14 mouse cellular contexts compared by ENCODE assay signal in the genomic region with DNA sequence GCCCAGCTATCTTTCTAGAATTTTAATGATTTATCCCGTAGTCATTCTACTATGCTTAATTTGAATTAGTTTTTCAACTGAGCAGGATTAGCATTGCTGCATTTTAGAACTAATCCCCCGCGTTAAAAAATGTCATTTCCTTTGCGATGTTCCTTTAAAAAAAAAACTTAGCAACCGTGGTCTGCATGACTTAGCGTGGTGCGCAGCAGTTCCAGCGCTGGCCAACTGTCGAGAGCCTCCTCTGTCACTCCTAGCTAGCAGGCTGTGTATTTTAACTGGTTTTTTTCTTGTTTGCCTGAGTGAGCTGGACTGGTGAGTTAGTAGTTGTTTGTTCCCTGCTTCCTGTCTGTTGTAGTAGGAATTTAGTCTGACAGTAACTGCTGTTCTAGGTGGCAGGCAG. TPM values are rescaled to one million over a fixed set of nuclear protein-coding genes. Genes with fewer than 3 reads are reported as not detected.
DNase-seq lines count a peak whose midpoint lies in the region; ATAC-seq and TF ChIP-seq lines count a peak whose summit lies in the region.
"Had no signal": no experiment of that assay in that cellular context is flagged by ENCODE, and none has a peak within 500 bp of the region (broad histone marks: within the 10 kb centered on the region; RNA-seq: fewer than 3 reads in every experiment).

No protein-coding gene starts in this region.

- peaks cover 36% of the 10 kb centered on the region for H3K4me1 ChIP-seq in heart, embryonic 12.5 days (replicated peaks)
- peaks cover 38% of the 10 kb centered on the region for H3K4me1 ChIP-seq in heart, embryonic 10.5 days
- H3K4me1 ChIP-seq in liver, adult 2 months (ENCODE audit: control insufficient read depth, insufficient read depth, low read length) = peaks cover 15% of the 10 kb centered on the region
- peaks cover 6% of the 10 kb centered on the region for H3K4me1 ChIP-seq in liver, embryonic 11.5 days (replicated peaks; ENCODE audit: control insufficient read depth, insufficient read depth, low read length)

- no peak overlapping the region for H3K4me3 ChIP-seq in heart, embryonic 12.5 days
- H3K4me3 ChIP-seq in heart, embryonic 10.5 days = no peak overlapping the region
- H3K4me3 ChIP-seq in liver, adult 2 months (ENCODE audit: insufficient read depth, low read depth, low read length) = no peak overlapping the region
- no peak overlapping the region for H3K4me3 ChIP-seq in liver, embryonic 11.5 days (ENCODE audit: low read depth, low read length)
- H3K4me3 ChIP-seq: midbrain, embryonic 15.5 days; neural tube, embryonic 15.5 days had no signal

- 0 out of 2 replicates have a peak overlapping the region, but pooled peaks have one; percentile 6 for H3K27ac ChIP-seq in heart, embryonic 12.5 days (ENCODE audit: poor library complexity, severe bottlenecking)
- no peak overlapping the region for H3K27ac ChIP-seq in heart, embryonic 10.5 days
- no peak overlapping the region for H3K27ac ChIP-seq in liver, adult 2 months (replicated peaks; ENCODE audit: insufficient read depth, low read depth, low read length)
- H3K27ac ChIP-seq in liver, embryonic 11.5 days (ENCODE audit: low read depth, low read length) = no peak overlapping the region
- H3K27ac ChIP-seq: hindbrain, embryonic 14.5 days; midbrain, embryonic 15.5 days; neural tube, embryonic 15.5 days had no signal

- no peaks in the 10 kb centered on the region for H3K9me3 ChIP-seq in heart, embryonic 12.5 days (replicated peaks)
- no peaks in the 10 kb centered on the region for H3K9me3 ChIP-seq in heart, embryonic 10.5 days
- H3K9me3 ChIP-seq in liver, embryonic 11.5 days (ENCODE audit: control insufficient read depth, low read length) = no peaks in the 10 kb centered on the region
- H3K9me3 ChIP-seq: midbrain, embryonic 15.5 days; neural tube, embryonic 15.5 days had no signal

- H3K4me2 ChIP-seq in heart, embryonic 12.5 days = no peak overlapping the region
- H3K4me2 ChIP-seq in liver, embryonic 11.5 days = no peak overlapping the region
- H3K4me2 ChIP-seq: hindbrain, embryonic 14.5 days; midbrain, embryonic 15.5 days; neural tube, embryonic 15.5 days had no signal

- no peak for DNase-seq in heart, embryonic 10.5 days (ENCODE audit: low spot score)
- DNase-seq in liver, adult 2 months (ENCODE audit: extremely low read depth, low read depth, low spot score) = peak; percentile 46
- no peak for DNase-seq in liver, embryonic 11.5 days (ENCODE audit: low spot score)
- peak; percentile 34 to 40 for DNase-seq in right cerebral cortex, adult 2 months (ENCODE audit: low spot score in 2 of 2)
- DNase-seq in spleen, adult 12 weeks (ENCODE audit: low spot score) = no peak
- DNase-seq in retina, postnatal 1 day = no peak
- DNase-seq: cerebellum, adult 11-12 months; gastrocnemius, postnatal 14 days; spleen, adult 18-20 months had no signal

- no peak for TF ChIP-seq CTCF in liver, adult 2 months (IDR thresholded peaks at IDR 0.05; ENCODE audit: low read depth, low read length)

- no peak for ATAC-seq in heart, embryonic 12.5 days (ENCODE audit: insufficient number of reproducible peaks, low FRiP score)
- ATAC-seq in liver, embryonic 11.5 days (replicated peaks; ENCODE audit: low FRiP score) = no peak
- ATAC-seq in common myeloid progenitor, adult 5-6 weeks (replicated peaks; ENCODE audit: low read depth, poor library complexity, severe bottlenecking) = peak; percentile 76
- ATAC-seq: midbrain, embryonic 15.5 days had no signal

- TF ChIP-seq POLR2A in liver, adult 2 months (IDR thresholded peaks at IDR 0.05; ENCODE audit: extremely low read depth, insufficient read depth, low read length) = no peak

- H3K79me2 ChIP-seq in liver, adult 2 months (ENCODE audit: control insufficient read depth, insufficient read depth, low read length) = peaks cover 54% of the 10 kb centered on the region

- 78% methylated on average over 9 of the region's 9 CpGs for WGBS in heart, embryonic 12.5 days
- WGBS in heart, embryonic 10.5 days = 82% methylated on average over 9 of the region's 9 CpGs
- 46% methylated on average over 9 of the region's 9 CpGs for WGBS in liver, adult 2 months
- WGBS in liver, embryonic 11.5 days = 65% methylated on average over 9 of the region's 9 CpGs

- H3K27me3 ChIP-seq in heart, embryonic 12.5 days (replicated peaks) = no peaks in the 10 kb centered on the region
- H3K27me3 ChIP-seq in heart, embryonic 10.5 days (ENCODE audit: insufficient read depth, poor library complexity, severe bottlenecking) = no peaks in the 10 kb centered on the region
- no peaks in the 10 kb centered on the region for H3K27me3 ChIP-seq in liver, adult 2 months (ENCODE audit: control insufficient read depth, insufficient read depth, low read length)
- H3K27me3 ChIP-seq in liver, embryonic 11.5 days (replicated peaks; ENCODE audit: control insufficient read depth, insufficient read depth, low read length) = no peaks in the 10 kb centered on the region
- H3K27me3 ChIP-seq: midbrain, embryonic 15.5 days; neural tube, embryonic 15.5 days had no signal

- H3K9ac ChIP-seq in heart, embryonic 12.5 days = no peak overlapping the region
- no peak overlapping the region for H3K9ac ChIP-seq in liver, adult 2 months (ENCODE audit: low read depth, low read length)
- no peak overlapping the region for H3K9ac ChIP-seq in liver, embryonic 11.5 days (ENCODE audit: low read depth, low read length)
- H3K9ac ChIP-seq: hindbrain, embryonic 14.5 days; midbrain, embryonic 15.5 days; neural tube, embryonic 15.5 days had no signal

- H3K36me3 ChIP-seq in heart, embryonic 12.5 days = peaks cover 16% of the 10 kb centered on the region; the same call in 1 of the 2 replicates
- peaks cover 10% of the 10 kb centered on the region for H3K36me3 ChIP-seq in heart, embryonic 10.5 days
- no peaks in the 10 kb centered on the region for H3K36me3 ChIP-seq in liver, adult 2 months (ENCODE audit: control insufficient read depth, insufficient read depth, low read length)
- no peaks in the 10 kb centered on the region for H3K36me3 ChIP-seq in liver, embryonic 11.5 days (ENCODE audit: control insufficient read depth, insufficient read depth, low read length)
- H3K36me3 ChIP-seq: midbrain, embryonic 15.5 days had no signal

RNA-seq across cellular contexts. Expression of gene Zfand3, which starts 48.9 kb away (rescaled TPM):
- 59.5 and 64.4 TPM in 2 replicates for polyA plus RNA-seq in heart, embryonic 12.5 days (2016; fragmentation: Nextera tagmentation; extraction: Ambion mirVana)
- polyA plus RNA-seq in heart, embryonic 10.5 days (2016; fragmentation: Nextera tagmentation; extraction: Ambion mirVana) = 54.2 and 54.7 TPM in 2 replicates
- total RNA-seq in liver, adult 2 months (2014; rRNA removed) = 46.7 and 59.9 TPM in 2 replicates
- 63.3 and 71.0 TPM in 2 replicates for polyA plus RNA-seq in liver, adult 2 months (2012; rRNA removed)
- 24.2 and 24.4 TPM in 2 replicates for polyA plus RNA-seq in liver, embryonic 11.5 days (2014; fragmentation: Nextera tagmentation; extraction: Ambion mirVana)
- 10.0 and 27.3 TPM in 2 replicates for total RNA-seq in common myeloid progenitor, adult 5-6 weeks (2017)

Comparison
In these comparisons a context has a peak if more than half of its experiments do, and no peak if none do; other contexts are left out.
1. DNase-seq: peak in liver, adult 2 months (single experiment) and right cerebral cortex, adult 2 months (2 of 2); none in heart, embryonic 10.5 days (single experiment), liver, embryonic 11.5 days (single experiment), spleen, adult 12 weeks (single experiment) and retina, postnatal 1 day (single experiment).